Mouse (Mus musculus): ENCODE data around the gene Pde11a. TPM values are rescaled to one million over a fixed set of nuclear protein-coding genes. Genes with fewer than 3 reads are reported as not detected.
A peak's percentile ranks its signal among the peaks of the same experiment; 100 is the strongest.

Gene Pde11a
- polyA plus RNA-seq, 1 experiment from 2014 or later, result 0.13 TPM

DNA sequence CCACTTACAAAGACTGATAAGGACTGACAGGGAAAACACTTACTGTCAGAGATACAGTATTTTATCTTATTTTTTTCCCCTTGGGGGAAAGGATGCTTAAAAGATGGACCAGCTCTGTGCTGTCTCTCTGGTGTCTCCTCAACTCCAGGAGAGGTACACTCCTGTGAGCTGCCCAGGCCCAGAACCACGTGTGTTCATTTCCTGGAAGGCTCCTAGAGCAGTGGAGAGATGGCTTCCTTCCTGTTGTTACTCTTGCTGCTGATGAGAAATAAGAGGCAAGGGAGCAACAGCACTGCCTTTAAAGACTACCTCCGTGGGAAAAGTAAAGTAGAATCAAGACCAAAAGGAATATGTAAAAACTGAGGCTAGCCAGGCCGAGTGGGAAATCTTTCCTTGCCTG is 205.6 kb downstream of the Pde11a start:
- Histone ChIP-seq H3K4me1 (replicated peaks; ENCODE audit: control insufficient read depth, insufficient read depth, low read length) (peaks cover 13% of the 10 kb centered on the region; the same call in 1 of the 2 replicates), H3K4me3 (ENCODE audit: low read length) (no peak overlapping the region), H3K27me3 (ENCODE audit: control insufficient read depth, insufficient read depth, low read depth, low read length) (no peaks in the 10 kb centered on the region), H3K9me3 (ENCODE audit: control insufficient read depth, low read length) (no peaks in the 10 kb centered on the region), H3K36me3 (ENCODE audit: control insufficient read depth, insufficient read depth, low read length) (no peaks in the 10 kb centered on the region), H3K9ac (ENCODE audit: low read length) (no peak overlapping the region), H3K27ac (ENCODE audit: low read length) (no peak overlapping the region), H3K4me2 (ENCODE audit: low read depth, low read length) (no peak overlapping the region)
- no peak for ATAC-seq (ENCODE audit: low read depth)
- WGBS, result 53% methylated on average over 3 of the region's 3 CpGs

DNA sequence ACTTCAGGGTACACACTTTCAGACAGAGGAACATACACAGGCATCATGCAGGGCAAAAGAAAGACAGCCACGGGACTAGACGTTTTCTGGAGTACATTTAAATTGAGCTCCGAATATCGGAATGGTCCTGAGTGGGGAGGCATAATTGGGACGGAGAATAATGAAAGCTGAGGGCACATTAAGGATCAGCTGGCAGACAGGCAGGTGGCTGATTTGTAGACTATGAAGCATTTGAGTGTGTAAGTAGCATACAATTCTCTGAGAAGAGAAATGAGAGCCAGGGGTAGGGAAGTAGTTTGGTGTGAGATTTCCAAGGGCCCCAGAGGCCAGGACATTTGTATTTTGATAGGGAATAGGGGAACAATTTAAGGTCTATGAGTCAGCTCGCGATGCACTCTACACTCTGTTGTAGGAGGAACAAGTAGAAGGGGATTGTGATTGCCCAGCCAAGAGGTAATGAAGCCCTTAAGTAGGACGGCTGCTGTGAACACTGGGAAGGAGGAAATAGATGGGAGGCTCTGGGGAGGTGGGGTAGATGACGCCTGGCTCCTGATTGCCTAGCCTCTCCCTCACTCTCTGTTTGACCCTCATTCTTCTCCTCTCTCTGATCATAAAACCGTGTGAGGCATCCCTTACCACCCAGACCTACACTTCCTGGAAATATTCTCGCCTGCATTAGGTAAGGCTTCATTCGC is 208.5 kb downstream of the Pde11a start:
- ATAC-seq (ENCODE audit: low read depth), result no peak
- Histone ChIP-seq H3K9ac (ENCODE audit: low read length) (no peak overlapping the region), H3K4me1 (replicated peaks; ENCODE audit: control insufficient read depth, insufficient read depth, low read length) (peaks cover 13% of the 10 kb centered on the region; the same call in 1 of the 2 replicates), H3K9me3 (ENCODE audit: control insufficient read depth, low read length) (no peaks in the 10 kb centered on the region), H3K4me3 (ENCODE audit: low read length) (no peak overlapping the region), H3K27ac (ENCODE audit: low read length) (no peak overlapping the region), H3K36me3 (ENCODE audit: control insufficient read depth, insufficient read depth, low read length) (no peaks in the 10 kb centered on the region), H3K27me3 (ENCODE audit: control insufficient read depth, insufficient read depth, low read depth, low read length) (no peaks in the 10 kb centered on the region), H3K4me2 (ENCODE audit: low read depth, low read length) (no peak overlapping the region)
- 56% methylated on average over 12 of the region's 12 CpGs for WGBS

DNA sequence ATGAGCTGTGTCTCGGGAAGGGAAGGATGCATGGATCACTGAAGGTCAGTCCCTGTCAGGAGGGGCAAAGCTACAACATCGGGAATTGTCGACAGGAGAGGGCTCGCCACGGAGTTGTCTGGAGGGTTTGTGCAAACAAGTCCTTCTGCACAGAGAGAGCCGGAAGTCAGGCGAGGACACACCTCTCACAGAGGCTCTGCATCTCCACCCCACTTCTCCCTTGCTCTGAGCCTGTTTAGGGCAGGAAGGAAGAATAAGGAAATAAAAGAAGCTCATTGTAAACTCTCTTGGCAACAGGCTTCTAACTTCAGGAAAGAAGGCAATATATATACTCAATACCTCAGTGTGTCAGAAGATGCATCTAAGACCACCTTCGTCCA is 209.5 kb downstream of the Pde11a start:
- ATAC-seq (ENCODE audit: low read depth), result peak; percentile 64; the same call in 1 of the 2 replicates
- 13% methylated on average over 8 of the region's 8 CpGs for WGBS
- Histone ChIP-seq H3K36me3 (ENCODE audit: control insufficient read depth, insufficient read depth, low read length) (no peaks in the 10 kb centered on the region), H3K4me2 (ENCODE audit: low read depth, low read length) (peak overlapping the region; percentile 51), H3K27ac (ENCODE audit: low read length) (no peak overlapping the region), H3K27me3 (ENCODE audit: control insufficient read depth, insufficient read depth, low read depth, low read length) (no peaks in the 10 kb centered on the region), H3K4me3 (ENCODE audit: low read length) (peak overlapping the region; percentile 30), H3K9ac (ENCODE audit: low read length) (no peak overlapping the region), H3K9me3 (ENCODE audit: control insufficient read depth, low read length) (no peaks in the 10 kb centered on the region), H3K4me1 (replicated peaks; ENCODE audit: control insufficient read depth, insufficient read depth, low read length) (peaks cover 13% of the 10 kb centered on the region; the same call in 1 of the 2 replicates)

- WGBS, result 20% methylated on average over 9 of the region's 9 CpGs
- Histone ChIP-seq H3K36me3 (ENCODE audit: control insufficient read depth, insufficient read depth, low read length) (no peaks in the 10 kb centered on the region), H3K4me3 (ENCODE audit: low read length) (peak overlapping the region; percentile 30), H3K27ac (ENCODE audit: low read length) (no peak overlapping the region), H3K9ac (ENCODE audit: low read length) (no peak overlapping the region), H3K27me3 (ENCODE audit: control insufficient read depth, insufficient read depth, low read depth, low read length) (no peaks in the 10 kb centered on the region), H3K4me1 (replicated peaks; ENCODE audit: control insufficient read depth, insufficient read depth, low read length) (peaks cover 13% of the 10 kb centered on the region; the same call in 1 of the 2 replicates), H3K9me3 (ENCODE audit: control insufficient read depth, low read length) (no peaks in the 10 kb centered on the region), H3K4me2 (ENCODE audit: low read depth, low read length) (peak overlapping the region; percentile 51)
- ATAC-seq (ENCODE audit: low read depth), result peak; percentile 15; the same call in 1 of the 2 replicates
Measured at GRCm38 (mm10) chr2:76128105-76129057, 210.2 kb downstream of the Pde11a start.

- no peaks in the 10 kb centered on the region for H3K9me3 ChIP-seq (ENCODE audit: control insufficient read depth, low read length)
- peaks cover 13% of the 10 kb centered on the region; the same call in 1 of the 2 replicates for H3K4me1 ChIP-seq (replicated peaks; ENCODE audit: control insufficient read depth, insufficient read depth, low read length)
- no peaks in the 10 kb centered on the region for H3K27me3 ChIP-seq (ENCODE audit: control insufficient read depth, insufficient read depth, low read depth, low read length)
- no peak overlapping the region for H3K4me3 ChIP-seq (ENCODE audit: low read length)
- H3K36me3 ChIP-seq (ENCODE audit: control insufficient read depth, insufficient read depth, low read length), result no peaks in the 10 kb centered on the region
- no peak for ATAC-seq (ENCODE audit: low read depth)
- WGBS, result 88% methylated on average over 6 of the region's 6 CpGs
- no peak overlapping the region for H3K4me2 ChIP-seq (ENCODE audit: low read depth, low read length)
- no peak overlapping the region for H3K27ac ChIP-seq (ENCODE audit: low read length)
- no peak overlapping the region for H3K9ac ChIP-seq (ENCODE audit: low read length)
Measured at GRCm38 (mm10) chr2:76126651-76127050, 211.9 kb downstream of the Pde11a start.

GRCm38 (mm10) chr2:76124821-76125220 is 213.8 kb downstream of the Pde11a start:
- Histone ChIP-seq H3K36me3 (ENCODE audit: control insufficient read depth, insufficient read depth, low read length) (no peaks in the 10 kb centered on the region), H3K27ac (ENCODE audit: low read length) (no peak overlapping the region), H3K9me3 (ENCODE audit: control insufficient read depth, low read length) (no peaks in the 10 kb centered on the region), H3K4me3 (ENCODE audit: low read length) (no peak overlapping the region), H3K4me2 (ENCODE audit: low read depth, low read length) (no peak overlapping the region), H3K4me1 (replicated peaks; ENCODE audit: control insufficient read depth, insufficient read depth, low read length) (peaks cover 13% of the 10 kb centered on the region; the same call in 1 of the 2 replicates), H3K9ac (ENCODE audit: low read length) (no peak overlapping the region), H3K27me3 (ENCODE audit: control insufficient read depth, insufficient read depth, low read depth, low read length) (no peaks in the 10 kb centered on the region)
- WGBS, result 59% methylated on average over 6 of the region's 6 CpGs
- ATAC-seq (ENCODE audit: low read depth), result no peak

DNA sequence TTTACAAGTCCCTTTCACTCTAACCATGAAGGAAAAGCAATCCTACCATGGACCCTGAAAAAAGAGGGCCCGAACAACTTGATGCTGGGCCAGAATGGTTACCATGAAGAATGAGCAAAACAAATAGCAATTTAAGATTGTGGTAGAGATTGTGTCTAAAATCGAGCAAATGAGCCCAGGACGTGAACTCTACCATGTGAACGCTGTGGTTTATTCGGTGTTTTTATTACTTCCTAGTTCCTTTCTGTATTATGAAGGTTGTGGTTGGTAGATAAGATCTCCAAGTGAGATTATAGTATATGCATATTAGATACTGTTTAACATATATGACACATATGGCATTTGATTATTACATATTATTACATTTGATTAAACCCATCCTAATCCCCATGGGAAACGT is 216.4 kb downstream of the Pde11a start:
- H3K4me2 ChIP-seq (ENCODE audit: low read depth, low read length), result no peak overlapping the region
- no peak overlapping the region for H3K9ac ChIP-seq (ENCODE audit: low read length)
- H3K9me3 ChIP-seq (ENCODE audit: control insufficient read depth, low read length), result no peaks in the 10 kb centered on the region
- WGBS, result 87% methylated on average over 6 of the region's 6 CpGs
- no peak for ATAC-seq (ENCODE audit: low read depth)
- H3K4me1 ChIP-seq (replicated peaks; ENCODE audit: control insufficient read depth, insufficient read depth, low read length), result no peaks in the 10 kb centered on the region
- no peak overlapping the region for H3K27ac ChIP-seq (ENCODE audit: low read length)
- H3K4me3 ChIP-seq (ENCODE audit: low read length), result no peak overlapping the region
- no peaks in the 10 kb centered on the region for H3K36me3 ChIP-seq (ENCODE audit: control insufficient read depth, insufficient read depth, low read length)
- H3K27me3 ChIP-seq (ENCODE audit: control insufficient read depth, insufficient read depth, low read depth, low read length), result no peaks in the 10 kb centered on the region

DNA sequence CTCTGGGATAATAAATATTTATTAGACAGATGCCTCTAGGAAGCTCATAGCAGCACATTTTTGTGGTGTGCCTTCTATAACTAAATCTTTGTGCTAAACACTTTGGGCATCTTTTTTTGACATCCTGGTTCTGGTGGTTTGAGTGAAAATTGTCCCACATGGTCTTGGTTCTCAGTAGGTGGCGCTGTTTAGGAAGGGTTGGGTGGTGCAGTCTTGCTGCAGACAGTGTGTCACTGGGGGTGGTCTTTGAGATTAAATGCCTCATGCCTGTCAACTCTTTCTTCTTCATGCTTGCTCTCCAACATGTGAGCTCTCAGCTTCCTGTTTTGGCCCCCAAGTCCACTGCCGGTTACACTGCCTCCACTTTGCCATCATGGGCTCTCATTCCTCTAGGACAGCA is 218.7 kb downstream of the Pde11a start:
- H3K9me3 ChIP-seq (ENCODE audit: control insufficient read depth, low read length), result no peaks in the 10 kb centered on the region
- ATAC-seq (ENCODE audit: low read depth), result no peak
- H3K27ac ChIP-seq (ENCODE audit: low read length), result no peak overlapping the region
- no peaks in the 10 kb centered on the region for H3K27me3 ChIP-seq (ENCODE audit: control insufficient read depth, insufficient read depth, low read depth, low read length)
- H3K9ac ChIP-seq (ENCODE audit: low read length), result no peak overlapping the region
- no peaks in the 10 kb centered on the region for H3K4me1 ChIP-seq (replicated peaks; ENCODE audit: control insufficient read depth, insufficient read depth, low read length)
- no peak overlapping the region for H3K4me3 ChIP-seq (ENCODE audit: low read length)
- 57% methylated on average over 2 of the region's 2 CpGs for WGBS
- no peaks in the 10 kb centered on the region for H3K36me3 ChIP-seq (ENCODE audit: control insufficient read depth, insufficient read depth, low read length)
- H3K4me2 ChIP-seq (ENCODE audit: low read depth, low read length), result no peak overlapping the region

DNA sequence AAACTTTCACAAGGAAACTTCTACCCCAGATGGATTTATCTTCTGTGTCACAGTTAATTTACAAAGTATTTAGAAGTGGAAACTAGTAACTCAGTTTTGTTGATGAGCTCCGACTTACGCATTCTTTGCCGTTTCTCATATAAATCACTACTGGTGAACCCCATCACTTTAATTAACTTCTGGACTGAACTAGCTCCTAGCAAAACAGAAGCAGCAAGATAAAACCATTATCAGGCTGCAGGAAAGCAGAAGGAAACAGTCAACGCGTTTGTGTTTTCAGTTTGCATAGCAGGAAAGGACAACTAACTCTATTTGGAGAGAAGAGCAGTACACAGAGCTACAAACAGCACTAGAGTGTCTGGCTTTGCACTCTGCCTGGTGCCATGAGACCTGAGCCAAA is 220.1 kb downstream of the Pde11a start:
- Histone ChIP-seq H3K9me3 (ENCODE audit: control insufficient read depth, low read length) (no peaks in the 10 kb centered on the region), H3K4me2 (ENCODE audit: low read depth, low read length) (no peak overlapping the region), H3K4me1 (replicated peaks; ENCODE audit: control insufficient read depth, insufficient read depth, low read length) (no peaks in the 10 kb centered on the region), H3K9ac (ENCODE audit: low read length) (no peak overlapping the region), H3K27ac (ENCODE audit: low read length) (no peak overlapping the region), H3K36me3 (ENCODE audit: control insufficient read depth, insufficient read depth, low read length) (no peaks in the 10 kb centered on the region), H3K4me3 (ENCODE audit: low read length) (no peak overlapping the region), H3K27me3 (ENCODE audit: control insufficient read depth, insufficient read depth, low read depth, low read length) (no peaks in the 10 kb centered on the region)
- WGBS, result 32% methylated on average over 5 of the region's 5 CpGs
- ATAC-seq (ENCODE audit: low read depth), result no peak

All from lung, embryonic 16.5 days (tissue).